Mouse (Mus musculus) left cerebral cortex, postnatal 4 days (tissue): ENCODE measurements at regions not wholly inside any gene's neighbourhood (a gene's known extent, or its start where the extent isn't known, plus 50 kb on each side); places are given as distances from the start of the nearest gene placed in this dataset.

Source experiments
- DNase-seq: peaks from one replicate; pipeline ENCODE4 v3.0.0-alpha.2; 2022
- intact Hi-C: fragments of 180-260 bp; cut with DNase I; formaldehyde crosslinking; loops from one replicate; pipeline ENCODE4 v1.15.1; 2025

- intact Hi-C loops: no loop called here
- no peak for DNase-seq
These were observed 222.9 kb upstream of the Pkn2 start for GRCm38 (mm10) chr3:143104734-143105133.

GRCm38 (mm10) chr3:143103333-143103732 lies 221.5 kb upstream of the Pkn2 start:
- intact Hi-C loops: no loop called here
- peak; percentile 20 for DNase-seq

- peak; percentile 39 for DNase-seq
- intact Hi-C loops: no loop called here
These were observed 219.2 kb upstream of the Pkn2 start for GRCm38 (mm10) chr3:143100810-143101645.

- intact Hi-C loops: no loop called here
- DNase-seq: no peak
These were observed 218.4 kb upstream of the Pkn2 start for GRCm38 (mm10) chr3:143100203-143100602.

- intact Hi-C loops: no loop called here
- DNase-seq: no peak
These were observed 210.4 kb upstream of the Pkn2 start for GRCm38 (mm10) chr3:143092206-143092605.

GRCm38 (mm10) chr3:143090886-143091285 lies 209.1 kb upstream of the Pkn2 start:
- no peak for DNase-seq
- intact Hi-C loops: no loop called here

GRCm38 (mm10) chr3:143090316-143090715 lies 208.5 kb upstream of the Pkn2 start:
- DNase-seq: no peak
- intact Hi-C loops: no loop called here

- DNase-seq: no peak
- intact Hi-C loops: no loop called here
These were observed 206.0 kb upstream of the Pkn2 start for GRCm38 (mm10) chr3:143087786-143088185.

- intact Hi-C loops: no loop called here
These were observed 196.5 kb upstream of the Pkn2 start for GRCm38 (mm10) chr3:143078310-143078709.

GRCm38 (mm10) chr3:143071839-143072373 lies 190.1 kb upstream of the Pkn2 start:
- intact Hi-C loops: no loop called here

More at GRCm38 (mm10) chr3:143078310-143078709, 196.5 kb upstream of the Pkn2 start:
- no peak for DNase-seq

GRCm38 (mm10) chr3:143054858-143055257 lies 173.1 kb upstream of the Pkn2 start:
- intact Hi-C loops: no loop called here
- no peak for DNase-seq

More at GRCm38 (mm10) chr3:143071839-143072373, 190.1 kb upstream of the Pkn2 start:
- no peak for DNase-seq

GRCm38 (mm10) chr3:143053286-143053993 lies 171.6 kb upstream of the Pkn2 start:
- DNase-seq: no peak
- intact Hi-C loops: no loop called here

GRCm38 (mm10) chr3:143040666-143041065 lies 158.9 kb upstream of the Pkn2 start:
- intact Hi-C loops: no loop called here
- no peak for DNase-seq

GRCm38 (mm10) chr3:143036108-143036507 lies 154.3 kb upstream of the Pkn2 start:
- DNase-seq: no peak
- intact Hi-C loops: no loop called here

GRCm38 (mm10) chr3:143034588-143034987 lies 152.8 kb upstream of the Pkn2 start:
- intact Hi-C loops: no loop called here
- DNase-seq: no peak

- no peak for DNase-seq
- intact Hi-C loops: no loop called here
These were observed 140.7 kb upstream of the Pkn2 start for GRCm38 (mm10) chr3:143022486-143022885.

- DNase-seq: no peak
- intact Hi-C loops: no loop called here
These were observed 139.5 kb upstream of the Pkn2 start for GRCm38 (mm10) chr3:143021159-143021871.

- intact Hi-C loops: no loop called here
These were observed 135.7 kb upstream of the Pkn2 start for GRCm38 (mm10) chr3:143017480-143017879.

GRCm38 (mm10) chr3:143016758-143017157 lies 135.0 kb upstream of the Pkn2 start:
- intact Hi-C loops: no loop called here
- DNase-seq: no peak

More at GRCm38 (mm10) chr3:143017480-143017879, 135.7 kb upstream of the Pkn2 start:
- DNase-seq: no peak

- intact Hi-C loops: no loop called here
- DNase-seq: no peak
These were observed 132.6 kb upstream of the Pkn2 start for GRCm38 (mm10) chr3:143014421-143014820.

GRCm38 (mm10) chr3:143007047-143007446 lies 125.2 kb upstream of the Pkn2 start:
- intact Hi-C loops: no loop called here
- DNase-seq: no peak
